Mouse (Mus musculus) central nervous system, embryonic 11.5 days (tissue): ENCODE data around the gene Adgrf4. TPM values are rescaled to one million over a fixed set of nuclear protein-coding genes. Genes with fewer than 3 reads are reported as not detected.

ENCODE experiments used
- polyA plus RNA-seq: library from polyadenylated mRNA; depleted of rRNA; stranded (reverse); fragments of >200 nt; gene quantifications from 2 replicates; pipeline ENCODE4 v1.2.3, GENCODE M21; 2012; rRNA removed

Adgrf4 gene
- 0.26 and 0.39 TPM in 2 replicates for polyA plus RNA-seq

DNA sequence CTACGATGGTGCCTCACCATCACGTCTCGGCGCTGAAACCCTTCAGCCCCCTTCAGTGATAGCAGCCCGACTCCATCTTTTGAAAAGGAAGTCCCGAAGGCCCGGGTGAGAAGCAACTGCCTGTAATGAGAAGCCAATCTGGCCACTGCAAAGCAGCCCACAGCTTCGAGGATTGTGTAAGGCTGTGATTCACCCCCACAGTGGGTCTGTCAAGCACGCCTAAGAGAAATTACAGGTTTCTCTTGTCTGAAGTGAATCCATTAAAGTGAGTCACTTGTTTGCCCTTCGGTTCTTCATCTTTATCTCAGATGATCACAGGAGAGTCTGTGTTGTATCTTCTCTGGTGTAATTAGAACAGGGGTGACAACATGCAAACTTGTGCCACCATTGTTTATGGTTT, at the start of gene Adgrf4:
Adgrf4 (minus strand) TSS at position 149 of the 400 bp plus-strand sequence.

DNA sequence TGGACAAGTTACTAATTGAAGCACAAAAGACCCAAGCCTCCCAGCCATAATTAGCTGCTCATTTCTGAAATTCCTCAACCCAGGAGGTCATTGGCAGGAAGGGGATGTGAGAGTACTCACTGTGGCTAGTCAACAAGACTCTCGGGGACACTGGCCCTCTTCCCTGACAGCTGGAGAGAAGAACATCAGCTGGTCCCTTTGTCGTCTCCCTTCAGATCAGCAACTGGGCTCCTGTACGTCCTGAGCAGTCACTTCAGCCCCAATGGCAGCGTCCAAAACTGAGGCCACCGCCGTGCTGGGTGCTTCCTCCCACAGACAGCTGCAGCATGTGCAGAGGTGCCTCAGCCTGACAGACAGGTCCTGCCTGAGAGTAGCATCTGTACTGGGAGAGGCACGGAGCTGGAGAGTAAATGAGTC, 49.7 kb upstream of the Adgrf4 start, which contains the start of gene Adgrf2:
Adgrf2 (minus strand) TSS at position 379 of the 417 bp plus-strand sequence.

DNA sequence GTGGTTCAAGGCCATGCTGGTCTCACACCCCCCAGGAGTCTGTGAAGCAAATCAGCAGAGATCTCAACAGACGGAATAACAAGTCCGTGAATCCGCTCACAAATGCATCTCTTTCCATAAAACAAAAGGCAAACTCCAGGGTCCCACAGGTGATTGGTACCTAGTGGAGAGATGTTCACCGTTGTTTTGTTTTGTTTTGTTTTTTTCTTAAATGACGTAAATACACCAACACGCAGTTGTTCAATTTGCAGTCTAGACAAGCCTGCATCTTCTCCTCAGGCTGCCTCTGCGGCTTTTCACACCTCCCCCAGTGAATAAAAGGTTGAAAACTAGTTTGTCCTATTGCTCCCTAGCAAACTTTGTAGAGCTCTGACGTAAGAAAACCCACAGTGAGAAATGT, 80.8 kb downstream of the Adgrf4 start, which contains the start of gene Opn5:
Opn5 (minus strand) TSS at position 101 of the 400 bp plus-strand sequence.

Other genes with a start within 250 kb of the Adgrf4 start
- gene Opn5, start 80.9 kb downstream of the Adgrf4 start, polyA plus RNA-seq: 0.05 and 0.10 TPM in 2 replicates
- 0.11 and 0.17 TPM in 2 replicates for gene Adgrf2, start 49.9 kb upstream of the Adgrf4 start, polyA plus RNA-seq
- 14.4 and 21.8 TPM in 2 replicates for gene Cd2ap, start 184.4 kb upstream of the Adgrf4 start, polyA plus RNA-seq